Mouse (Mus musculus) lung, adult 18-20 months (tissue): ENCODE results near the gene Hist2h2be.
A peak's percentile ranks its signal among the peaks of the same experiment; 100 is the strongest.
"Not testable (repeated sequence)": the region's sequence is repeated elsewhere in the genome, so short reads cannot be mapped to it uniquely, and the experiment has no call there.

Source experiments
- DNase-seq, 2 experiments: peaks; one replicate each; pipeline ENCODE4 v3.0.0; 2022; ENCODE audit warnings: mixed read lengths in 2 of 2

Hist2h2be gene

GRCm38 (mm10) chr3:96263558-96264403, 42.9 kb downstream of the Hist2h2be start:
- DNase-seq, result peak; percentile 54 to 57

DNA sequence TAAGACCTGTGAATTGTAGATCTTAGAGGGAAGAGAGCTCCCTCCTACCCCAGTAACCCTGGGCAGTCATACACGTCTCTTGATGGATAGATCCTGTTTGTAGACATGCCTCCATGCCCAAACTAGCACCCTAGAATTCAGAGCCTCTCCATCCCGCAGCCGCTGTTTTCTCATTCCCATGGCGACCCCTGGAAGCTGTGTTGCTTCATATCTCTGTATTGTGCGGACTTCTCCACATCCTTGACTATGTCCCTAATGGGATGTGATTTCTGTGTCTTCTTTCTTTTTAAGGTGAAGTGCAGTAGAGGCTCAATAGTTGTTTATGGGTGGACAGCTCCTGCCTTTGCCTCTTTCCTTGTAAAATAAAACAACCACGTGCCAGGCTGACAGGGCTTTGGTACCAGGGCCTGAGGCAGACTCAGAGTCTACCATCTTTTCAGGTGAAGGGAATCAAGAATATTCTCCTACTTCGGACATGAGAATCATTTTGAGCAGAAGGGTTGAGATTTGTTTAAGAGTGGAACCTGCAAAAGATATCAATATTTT, 43.6 kb downstream of the Hist2h2be start:
- DNase-seq, result no peak

DNA sequence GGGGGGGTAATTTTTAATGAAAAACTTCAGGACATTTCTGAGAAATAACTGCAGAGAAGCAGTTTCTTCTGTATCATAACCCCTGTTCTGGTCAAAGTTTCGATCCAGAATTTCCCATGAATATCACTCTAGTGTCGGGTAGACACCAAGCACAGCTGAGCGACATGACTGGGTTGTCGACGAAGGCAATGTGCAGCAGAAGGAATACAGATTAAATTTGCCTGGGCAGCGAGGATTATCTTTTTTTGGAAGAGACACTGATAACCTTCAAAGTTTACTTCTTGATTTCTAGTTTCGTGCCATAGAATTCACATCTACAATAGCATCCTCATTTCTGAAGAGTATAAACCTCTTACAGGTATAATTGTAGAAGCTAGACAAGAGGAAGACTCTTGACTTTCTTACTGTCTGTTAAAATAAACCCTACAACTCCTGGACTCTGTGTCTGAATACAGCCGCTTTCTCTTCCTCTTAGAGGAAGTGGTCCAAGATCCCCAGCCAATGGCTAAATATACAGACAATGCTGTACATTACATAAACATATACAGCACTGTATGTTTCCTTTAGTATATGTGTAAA, 45.3 kb downstream of the Hist2h2be start:
- DNase-seq, result no peak

DNA sequence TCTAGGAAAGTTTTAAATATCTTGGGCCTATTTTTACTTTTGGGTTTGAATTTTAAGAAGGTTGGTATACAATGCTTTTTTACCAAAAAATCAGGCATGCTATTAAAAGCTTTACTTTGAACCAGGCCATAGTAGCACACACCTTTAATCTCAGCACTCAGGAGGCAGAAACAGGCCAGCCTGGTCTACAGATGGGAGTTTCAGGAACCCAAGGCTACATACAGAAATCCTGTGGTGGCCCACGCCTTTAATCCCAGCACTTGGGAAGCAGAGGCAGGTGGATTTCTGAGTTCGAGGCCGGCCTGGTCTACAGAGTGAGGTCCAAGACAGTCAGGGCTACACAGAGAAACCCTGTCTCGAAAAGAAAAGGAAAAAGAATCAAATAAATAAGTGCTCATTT, 46.6 kb downstream of the Hist2h2be start:
- no peak for DNase-seq

DNA sequence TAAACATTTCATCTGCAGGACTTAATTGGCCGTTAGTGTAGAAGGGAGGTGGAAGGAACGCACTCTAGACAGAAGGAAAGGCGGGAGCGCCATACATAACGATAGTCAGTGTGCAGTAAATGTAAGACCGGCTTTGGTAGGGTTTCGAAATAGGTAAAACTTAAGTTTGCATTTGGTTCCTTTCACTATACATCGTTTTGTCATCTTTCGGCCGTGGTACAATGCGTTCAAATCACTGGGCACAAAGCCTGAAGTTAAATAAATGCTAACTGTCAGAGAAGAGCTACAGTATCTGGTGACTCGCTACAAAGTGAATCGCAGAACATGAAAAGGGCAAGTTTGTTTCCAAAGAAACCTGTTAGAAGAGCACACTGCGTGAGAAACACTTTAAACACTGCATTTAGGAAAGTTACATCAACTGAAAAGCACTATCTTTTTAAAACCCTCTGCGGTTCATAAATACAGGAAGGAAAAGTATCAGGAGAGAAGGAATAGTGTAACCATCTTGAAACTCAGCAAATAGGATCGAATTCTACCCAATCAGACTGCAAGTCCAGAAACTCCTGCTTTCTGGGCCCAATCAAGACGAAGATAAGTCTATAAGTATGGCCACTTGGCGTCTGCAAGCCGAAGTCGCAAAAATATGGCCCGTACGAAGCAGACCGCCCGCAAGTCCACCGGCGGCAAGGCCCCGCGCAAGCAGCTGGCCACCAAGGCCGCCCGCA, 47.3 kb downstream of the Hist2h2be start, which contains the start of gene Hist2h3b:
Hist2h3b (plus strand) TSS at position 604 of the 725 bp plus-strand sequence.
- peak; percentile 79 to 80 for DNase-seq

DNA sequence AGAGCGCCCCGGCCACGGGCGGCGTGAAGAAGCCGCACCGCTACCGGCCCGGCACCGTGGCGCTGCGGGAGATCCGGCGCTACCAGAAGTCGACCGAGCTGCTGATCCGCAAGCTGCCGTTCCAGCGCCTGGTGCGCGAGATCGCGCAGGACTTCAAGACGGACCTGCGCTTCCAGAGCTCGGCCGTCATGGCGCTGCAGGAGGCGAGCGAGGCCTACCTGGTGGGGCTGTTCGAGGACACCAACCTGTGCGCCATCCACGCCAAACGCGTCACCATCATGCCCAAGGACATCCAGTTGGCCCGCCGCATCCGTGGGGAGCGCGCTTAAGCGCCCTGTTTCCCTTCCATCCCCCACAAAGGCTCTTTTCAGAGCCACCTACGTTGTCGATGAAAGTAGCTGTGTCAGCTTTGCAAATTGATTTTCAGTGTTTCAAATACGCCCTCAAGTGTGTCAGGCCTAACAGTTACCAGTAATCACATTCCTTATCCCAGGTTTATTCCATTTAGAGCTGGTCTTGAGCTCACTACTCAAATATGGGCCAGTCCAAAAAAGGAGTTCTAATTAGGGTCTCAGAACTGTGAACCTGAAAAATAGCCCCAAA, 48.0 kb downstream of the Hist2h2be start:
- DNase-seq, result not testable (repeated sequence)

DNA sequence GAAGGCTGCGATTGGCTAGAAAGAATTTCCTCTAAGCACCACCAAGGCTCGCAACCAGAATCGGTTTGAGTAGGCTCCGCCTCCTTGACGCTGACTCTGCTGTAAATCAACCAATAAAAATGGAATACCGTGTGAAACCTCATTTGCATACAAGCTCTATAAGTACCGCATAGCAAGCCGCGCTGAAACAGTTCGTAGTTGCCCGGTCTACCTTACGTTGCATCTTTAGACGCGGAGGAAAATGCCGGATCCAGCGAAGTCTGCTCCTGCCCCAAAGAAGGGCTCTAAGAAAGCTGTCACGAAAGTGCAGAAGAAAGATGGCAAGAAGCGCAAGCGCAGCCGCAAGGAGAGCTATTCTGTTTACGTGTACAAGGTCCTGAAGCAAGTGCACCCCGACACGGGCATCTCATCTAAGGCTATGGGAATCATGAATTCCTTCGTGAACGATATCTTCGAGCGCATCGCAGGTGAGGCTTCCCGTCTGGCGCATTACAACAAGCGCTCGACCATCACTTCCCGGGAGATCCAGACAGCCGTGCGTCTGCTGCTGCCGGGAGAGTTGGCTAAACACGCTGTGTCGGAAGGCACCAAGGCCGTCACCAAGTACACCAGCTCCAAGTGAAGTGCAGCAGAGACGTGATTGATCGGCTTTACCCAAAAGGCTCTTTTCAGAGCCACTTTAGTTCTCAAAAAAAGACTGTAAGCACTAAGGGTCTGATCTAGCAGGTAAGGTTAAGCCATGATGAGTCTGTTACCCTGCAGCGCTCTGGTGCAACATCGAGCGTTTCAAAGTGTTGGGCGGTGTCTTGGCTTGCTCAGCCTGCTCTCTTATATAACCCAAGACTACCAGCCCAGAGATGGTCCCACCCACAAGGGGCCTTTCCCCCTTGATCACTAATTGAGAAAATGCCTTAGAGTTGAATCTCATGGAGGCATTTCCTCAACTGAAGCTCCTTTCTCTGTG, 48.9 kb downstream of the Hist2h2be start, which contains the start of gene Hist2h2bb:
Hist2h2bb (plus strand) TSS at position 242 of the 964 bp plus-strand sequence.
- DNase-seq, result peak; percentile 94 to 95
